Mouse (Mus musculus): ENCODE measurements around the gene Lor.

- TF ChIP-seq MAX (IDR thresholded peaks at IDR 0.05) (no peak), CTCF (IDR thresholded peaks at IDR 0.05; ENCODE audit: control insufficient read depth, insufficient read depth, insufficient read length) (no peak), MYOG (IDR thresholded peaks at IDR 0.05; ENCODE audit: control insufficient read depth, extremely low read depth, insufficient read length) (no peak)
These were observed 28.6 kb upstream of the Lor start for GRCm38 (mm10) chr3:92111526-92111925.

Measured in C2C12 (cell line).